Mouse (Mus musculus) neural tube, embryonic 10.5 days (tissue): ENCODE results near the gene Cdc37l1.

Source experiments
- DNase-seq: peaks from one replicate; pipeline ENCODE4 v3.0.0-alpha.2; 2017; ENCODE audit warnings: low spot score; ENCODE audit errors: extremely low spot score

Cdc37l1 gene

DNA sequence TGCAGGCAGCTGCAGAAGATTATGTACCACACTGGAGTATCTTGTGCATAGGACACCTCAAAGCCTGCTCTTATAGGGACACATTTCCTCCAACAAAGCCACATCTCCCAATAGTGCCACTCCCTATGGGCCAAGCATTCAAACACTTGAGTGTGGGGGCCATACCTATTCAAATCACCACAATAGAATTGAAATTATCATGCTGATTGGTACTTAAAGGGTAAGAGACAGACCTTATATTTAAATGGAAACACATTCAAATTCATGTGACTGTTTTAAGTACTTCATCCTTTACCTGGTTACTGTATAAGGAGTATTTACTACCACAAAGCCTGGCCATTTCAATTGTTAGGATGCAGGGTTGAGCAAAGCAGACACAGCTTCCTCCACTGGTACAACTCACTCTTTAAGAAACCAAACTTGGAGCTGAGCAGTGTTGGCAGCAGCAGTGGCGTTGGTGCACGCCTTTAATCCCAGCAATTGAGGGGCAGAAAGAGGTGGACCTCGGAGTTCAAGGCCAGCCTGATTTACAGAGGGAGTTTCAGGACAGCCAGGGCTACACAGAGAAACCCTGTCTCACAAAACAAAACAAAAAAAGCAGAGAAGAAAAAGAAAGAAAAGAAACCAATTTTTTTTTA lies 18.0 kb downstream of the Cdc37l1 start:
- no peak for DNase-seq

DNA sequence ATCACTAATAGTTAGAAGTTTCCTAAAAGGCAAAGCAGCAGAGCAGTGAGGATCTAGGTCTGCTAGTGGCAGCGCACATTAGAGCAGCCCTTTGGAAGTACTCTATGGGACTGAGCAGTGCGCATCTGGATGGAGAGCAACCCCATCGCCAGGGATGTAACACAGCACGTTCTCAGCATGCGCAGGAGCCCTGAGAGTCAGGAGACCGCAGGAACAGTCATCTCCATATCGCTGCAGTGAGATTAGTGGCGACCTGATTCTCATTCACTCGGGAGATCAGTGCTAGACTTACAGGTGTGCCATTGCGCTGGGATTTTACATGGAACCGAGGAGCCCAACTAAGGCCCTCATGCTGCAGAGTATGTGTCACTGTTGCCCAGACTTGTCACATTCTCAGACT lies 18.9 kb downstream of the Cdc37l1 start:
- no peak for DNase-seq

DNA sequence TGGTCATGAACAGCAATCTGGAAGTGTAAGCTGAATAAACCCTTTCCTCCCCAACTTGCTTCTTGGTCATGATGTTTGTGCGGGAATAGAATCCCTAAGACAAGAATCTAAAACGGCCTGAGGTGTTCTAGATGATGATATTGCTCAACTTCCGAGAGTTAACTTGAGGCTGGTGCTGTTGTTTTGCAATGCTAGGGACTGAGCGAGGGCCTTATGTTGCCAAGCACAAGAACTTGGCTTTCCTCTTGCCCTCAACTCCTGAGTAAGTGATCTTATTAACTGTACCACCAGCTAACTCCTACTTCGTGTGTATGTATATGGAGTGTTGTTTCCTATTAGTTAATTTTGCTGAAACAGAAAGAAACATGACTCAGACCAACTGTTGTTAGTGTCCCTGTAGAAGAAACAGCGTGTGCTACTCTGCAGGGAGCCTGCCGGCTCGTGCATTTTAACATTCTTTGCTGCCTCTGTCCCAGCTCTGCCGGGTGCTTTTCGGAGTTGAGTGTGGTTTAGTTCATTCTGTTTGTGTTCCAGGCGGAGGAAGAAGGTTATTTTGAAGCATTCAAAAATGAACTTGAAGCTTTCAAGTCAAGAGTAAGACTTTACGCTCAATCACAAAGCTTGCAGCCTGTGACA lies 21.3 kb downstream of the Cdc37l1 start:
- DNase-seq, result no peak

DNA sequence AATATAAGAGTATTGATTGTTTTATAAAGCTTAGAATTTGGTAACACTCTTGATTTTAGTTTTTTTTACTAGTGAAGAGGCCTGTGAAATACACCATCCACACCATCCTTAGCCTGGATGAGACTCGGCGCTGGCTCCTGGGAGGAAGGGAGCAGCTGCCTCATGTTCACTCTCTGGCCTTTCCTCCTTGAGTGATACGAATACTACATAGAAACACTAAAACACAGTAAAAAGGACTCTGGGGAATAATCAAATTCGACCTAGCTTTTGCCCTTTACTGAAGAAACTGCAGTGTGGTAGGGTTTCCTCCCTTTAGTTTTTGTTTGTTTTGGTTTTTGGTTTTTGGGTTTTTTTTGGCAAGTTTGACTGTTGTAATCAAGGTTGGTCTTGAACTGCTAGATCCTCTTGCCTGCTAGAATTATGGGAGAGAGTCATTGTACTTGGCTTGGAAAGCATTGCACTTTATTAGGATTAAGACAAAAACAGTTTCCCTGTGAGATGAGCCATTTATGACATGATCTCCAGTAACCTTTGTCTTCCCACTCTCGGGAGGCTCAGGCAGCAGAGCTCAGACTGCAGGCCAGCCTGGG lies 24.4 kb downstream of the Cdc37l1 start:
- no peak for DNase-seq

DNA sequence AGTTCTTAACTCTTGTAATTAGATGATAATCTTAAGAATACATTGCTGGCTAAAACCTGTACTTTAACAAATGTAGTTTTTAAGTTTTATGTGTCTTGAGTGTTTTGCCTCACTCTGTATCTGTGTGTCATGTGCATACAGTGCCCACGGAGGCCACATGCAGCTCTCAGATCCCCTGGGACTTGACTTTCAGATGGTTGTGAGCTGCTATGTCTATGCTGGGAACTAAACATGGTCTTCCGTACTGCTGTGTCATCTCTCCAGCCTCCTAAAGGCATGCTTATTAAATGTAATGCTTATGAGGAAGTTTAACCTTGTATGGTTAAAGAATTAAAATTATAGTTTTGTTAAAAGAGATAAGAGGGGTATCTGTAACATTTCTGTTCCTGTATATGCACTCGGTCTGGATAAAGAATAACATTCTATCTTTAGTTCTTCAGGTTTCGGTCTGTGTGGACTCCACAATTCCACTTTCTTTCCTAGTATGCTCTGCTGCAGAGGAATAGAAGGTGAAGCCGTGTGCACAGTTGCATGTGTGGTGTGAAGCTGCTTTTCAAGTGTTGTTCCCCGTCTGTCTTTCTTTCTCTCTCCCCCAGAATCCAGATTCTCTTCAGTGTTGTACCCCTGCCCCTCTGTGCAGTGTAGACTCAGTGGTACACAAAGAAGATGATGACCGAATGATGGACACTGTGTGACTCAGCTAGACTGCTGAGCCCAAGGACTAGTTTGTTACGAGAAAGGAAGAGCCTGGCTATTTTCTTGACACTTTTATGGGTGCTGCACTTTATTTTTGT lies 25.5 kb downstream of the Cdc37l1 start:
- no peak for DNase-seq

DNA sequence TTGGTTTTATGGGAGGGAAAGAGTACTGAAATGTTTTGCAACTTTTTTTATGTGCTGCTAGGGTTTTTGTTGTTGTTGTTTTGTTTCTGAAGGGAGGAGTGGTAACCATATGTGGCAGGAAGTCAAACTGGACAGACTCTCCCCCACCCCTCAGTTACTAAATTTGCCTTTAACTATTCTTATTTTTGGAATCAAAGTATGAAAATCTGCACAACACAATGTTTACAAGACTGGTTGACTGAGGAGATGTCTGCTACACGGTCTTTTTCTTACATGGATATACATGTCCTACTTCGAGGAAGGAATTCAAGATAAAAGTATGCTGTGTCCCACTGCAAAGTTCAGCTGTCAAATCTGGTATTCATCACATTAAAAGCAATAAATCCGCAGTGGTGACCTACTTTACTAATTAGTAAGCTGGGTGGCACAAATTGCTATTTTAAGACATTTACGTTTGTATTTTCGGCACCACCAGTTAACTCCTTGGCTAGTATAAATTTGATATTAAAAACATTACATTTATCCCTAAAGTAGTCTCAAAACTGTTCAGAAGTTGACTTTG lies 26.1 kb downstream of the Cdc37l1 start:
- DNase-seq, result no peak

DNA sequence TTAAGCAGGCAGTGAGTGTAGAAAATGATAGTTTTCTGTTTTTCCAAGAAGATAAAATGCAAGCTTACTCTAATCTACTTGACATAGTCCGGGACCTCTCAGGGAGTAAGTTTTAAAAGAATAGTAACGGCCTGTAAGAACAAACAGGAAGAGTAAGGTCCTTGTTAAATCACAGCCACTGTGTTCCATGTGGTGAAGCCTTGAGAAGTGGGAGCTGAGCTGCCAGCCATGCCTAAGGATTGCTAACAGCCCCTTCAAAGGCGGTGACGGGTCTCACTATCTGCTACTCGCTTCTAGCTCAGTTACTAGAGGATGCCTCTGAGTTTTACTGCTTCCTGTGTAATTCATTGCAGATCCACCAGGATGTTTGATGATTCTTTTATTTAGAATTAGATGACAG lies 26.6 kb downstream of the Cdc37l1 start:
- DNase-seq, result no peak

DNA sequence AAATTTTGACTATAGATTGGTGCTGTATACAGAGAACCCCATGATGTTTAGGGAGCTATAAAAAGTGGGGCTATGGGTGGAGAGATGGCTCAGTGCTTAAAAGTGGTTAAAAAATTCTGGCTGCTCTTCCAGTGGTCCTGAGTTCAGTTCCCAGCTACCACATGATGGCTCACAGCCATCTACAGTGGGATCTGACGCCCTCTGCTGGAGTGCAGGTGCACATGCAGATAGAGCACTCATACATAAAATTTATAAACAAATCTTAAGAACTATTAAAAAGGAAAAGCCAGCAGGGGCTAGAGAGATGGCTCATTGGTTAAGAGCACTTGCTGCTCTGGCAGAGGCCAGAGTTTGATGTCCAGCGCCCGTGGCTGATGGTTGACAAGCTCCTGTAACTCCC lies 29.5 kb downstream of the Cdc37l1 start:
- DNase-seq, result no peak

DNA sequence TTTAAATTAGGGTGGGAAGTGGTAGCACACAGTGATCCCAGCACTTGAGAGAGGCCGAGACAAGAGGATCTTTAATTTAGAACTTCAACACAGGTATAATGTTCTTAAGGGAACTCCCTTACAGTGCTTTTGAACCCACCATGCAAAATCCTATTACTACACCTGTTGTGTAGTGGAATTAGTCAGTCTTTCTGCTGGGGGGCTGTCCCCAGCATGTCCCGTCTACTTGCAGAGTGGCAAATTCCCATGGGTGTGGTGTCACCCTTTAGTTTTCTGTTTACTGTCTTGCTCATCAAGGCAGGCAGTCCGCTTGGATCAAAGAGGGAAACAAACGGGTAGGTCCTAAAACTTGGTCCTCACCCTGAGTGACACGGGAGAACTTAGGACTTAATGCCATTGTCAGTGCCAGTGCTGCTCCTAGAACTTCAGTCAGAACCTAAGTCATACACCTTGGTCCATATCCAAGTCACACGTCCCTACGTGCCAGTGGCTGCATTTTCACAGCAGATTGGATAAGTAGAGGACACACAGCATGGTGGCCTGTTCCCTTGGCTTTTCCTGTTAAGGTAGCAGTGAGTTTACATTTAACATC lies 31.7 kb downstream of the Cdc37l1 start:
- no peak for DNase-seq

DNA sequence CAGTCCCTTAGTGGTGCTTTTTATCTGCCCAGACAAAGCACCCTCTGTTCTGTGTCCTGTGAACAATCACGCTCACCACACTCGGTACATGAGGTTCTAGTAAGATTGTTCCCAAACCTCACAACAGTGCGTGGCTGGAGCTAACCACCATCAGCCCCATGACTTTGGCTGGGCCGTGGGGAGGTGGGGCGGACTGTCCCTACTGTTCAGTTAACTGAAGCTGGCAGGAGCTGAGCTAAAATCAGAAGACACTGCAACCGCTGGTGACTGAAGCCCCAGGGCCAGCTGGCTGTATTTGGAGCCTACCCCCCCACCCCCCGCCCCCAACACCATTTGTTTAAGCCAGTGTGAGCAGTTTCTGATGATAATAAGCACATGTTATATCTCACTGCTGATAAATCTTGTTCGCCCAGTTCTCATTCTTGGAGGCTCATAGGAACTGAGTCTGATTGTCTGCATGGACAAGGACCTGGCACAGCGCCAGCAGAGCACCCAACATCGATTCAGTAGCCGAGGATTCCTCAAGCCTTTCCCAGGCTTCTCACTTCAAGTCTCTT lies 34.3 kb downstream of the Cdc37l1 start:
- DNase-seq, result no peak

DNA sequence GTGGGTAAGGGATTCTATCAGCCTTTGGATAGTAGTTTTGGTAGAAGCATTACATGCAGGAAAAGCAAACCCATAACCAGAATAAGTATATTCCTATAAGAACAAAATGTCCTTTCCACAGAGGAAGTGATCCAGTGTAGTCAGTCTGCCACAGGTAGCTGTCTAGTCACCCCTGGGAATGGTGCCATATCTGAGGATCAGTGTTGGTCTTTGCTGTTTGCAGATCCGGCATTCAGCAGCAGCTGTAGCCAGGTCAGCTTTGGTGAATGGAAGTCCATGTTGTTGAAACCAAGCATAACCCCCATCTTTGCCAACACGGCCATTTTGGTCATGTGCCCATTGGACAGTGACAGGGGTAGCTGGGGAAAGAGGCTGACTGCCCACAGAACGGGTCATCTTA lies 41.6 kb downstream of the Cdc37l1 start:
- DNase-seq, result no peak

DNA sequence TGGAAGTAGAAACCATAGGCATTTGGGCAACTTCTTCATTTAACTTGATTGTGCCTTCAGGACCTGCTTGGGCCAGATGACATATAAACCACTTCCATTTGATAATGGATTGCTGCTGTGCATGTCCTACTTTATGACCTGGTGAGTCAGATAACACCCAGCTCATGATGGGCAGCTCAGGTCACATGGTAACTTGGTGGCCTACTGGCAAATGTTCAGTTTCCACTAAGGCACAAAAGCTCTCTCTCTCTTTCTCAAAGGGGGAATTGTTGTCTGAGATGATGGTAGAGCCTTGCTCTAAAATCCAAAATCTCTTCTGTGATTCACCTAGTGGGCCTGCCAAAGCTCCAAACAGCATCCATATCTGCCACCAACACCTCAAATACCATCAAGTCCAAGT lies 42.5 kb downstream of the Cdc37l1 start:
- no peak for DNase-seq

DNA sequence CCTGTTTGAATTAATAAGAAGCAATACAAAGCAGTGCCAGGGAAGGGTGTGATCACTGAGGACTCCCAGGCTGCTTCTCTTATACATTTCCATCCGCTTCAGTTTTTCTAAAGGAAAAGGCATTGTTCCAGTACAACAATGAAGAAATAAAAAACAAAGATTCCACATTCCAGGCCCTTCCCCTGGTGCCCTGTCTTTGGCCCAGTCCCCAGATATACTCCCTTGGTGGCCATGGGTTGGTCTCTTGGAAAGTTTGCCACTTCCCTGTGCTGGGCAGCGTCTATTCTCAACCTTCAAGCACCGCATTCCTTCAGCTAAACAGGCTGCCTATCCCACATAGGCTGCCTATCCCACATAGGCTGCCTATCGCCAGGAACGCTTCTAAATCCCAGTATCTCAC lies 46.9 kb downstream of the Cdc37l1 start:
- no peak for DNase-seq

DNA sequence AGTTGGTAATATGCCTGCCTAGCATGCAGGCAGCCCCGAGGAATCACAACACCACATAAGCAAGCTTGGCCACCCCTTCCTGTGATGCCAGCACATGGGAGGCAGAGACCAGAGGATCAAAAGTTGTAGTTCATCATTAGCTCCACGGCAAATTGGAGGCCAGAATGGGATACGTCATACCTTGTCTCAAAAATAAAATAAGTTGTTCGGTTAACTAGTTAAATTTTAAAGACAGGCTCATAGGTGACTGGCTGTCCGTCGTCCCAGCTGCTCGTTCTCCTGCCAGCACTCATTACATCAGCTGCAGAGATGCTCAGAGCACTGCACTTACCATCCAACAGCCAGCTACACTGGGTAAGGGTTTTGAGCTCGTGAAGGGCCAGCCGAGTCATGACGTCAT lies 47.4 kb downstream of the Cdc37l1 start:
- no peak for DNase-seq

DNA sequence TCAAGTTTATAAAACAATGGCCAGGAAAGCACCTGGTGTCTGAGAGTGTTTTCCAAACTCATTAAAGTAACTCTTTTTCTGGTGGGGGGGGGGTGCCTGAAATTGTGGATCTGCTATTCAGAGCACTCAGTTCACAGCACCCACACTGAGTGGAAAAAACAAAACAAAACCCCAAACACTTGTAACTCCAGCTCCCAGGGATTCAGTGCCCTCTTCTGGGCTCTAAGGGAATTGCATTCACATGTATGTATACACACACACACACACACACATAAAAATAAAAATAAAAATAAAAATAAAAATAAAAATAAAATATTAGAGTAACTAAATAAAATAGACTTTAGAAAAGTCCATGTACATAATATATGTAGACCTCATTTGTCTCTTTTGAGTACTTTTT lies 49.2 kb downstream of the Cdc37l1 start:
- no peak for DNase-seq

DNA sequence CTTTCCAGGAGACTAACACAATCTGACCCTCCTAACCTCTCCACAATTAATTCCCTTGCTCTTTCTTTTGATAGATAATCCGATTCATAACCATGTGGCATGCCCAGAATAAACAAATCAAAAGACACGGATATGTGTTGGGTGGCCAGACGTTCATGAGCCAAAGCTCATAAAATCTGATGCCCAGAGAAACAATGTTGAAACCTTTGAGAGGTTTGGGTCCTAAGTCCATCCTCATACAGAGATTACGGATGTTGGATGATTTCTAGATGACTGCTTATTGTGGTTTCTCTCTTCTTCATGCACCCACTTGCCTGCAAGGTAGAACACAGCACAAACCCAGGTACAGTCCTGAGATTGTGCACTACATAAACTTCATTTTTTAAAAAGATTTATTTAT lies 50.1 kb downstream of the Cdc37l1 start:
- DNase-seq, result no peak

DNA sequence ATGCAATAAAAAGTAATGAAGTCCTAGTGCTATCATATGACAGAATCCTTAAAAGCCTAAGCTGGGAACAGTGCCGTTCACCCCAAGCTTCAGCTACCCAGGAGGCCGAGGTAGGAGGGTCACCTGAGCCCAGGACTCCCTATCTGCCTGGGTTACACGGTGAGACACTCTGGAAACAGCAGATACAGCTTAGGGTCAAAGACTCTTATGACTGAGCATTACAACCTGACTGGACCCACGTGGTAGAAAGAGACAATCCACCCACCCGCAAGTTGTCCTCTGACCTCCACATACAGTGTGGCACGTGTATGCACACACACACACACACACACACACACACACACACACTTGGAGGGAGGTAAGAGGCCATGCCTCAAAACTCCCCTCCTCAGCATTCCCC lies 52.0 kb downstream of the Cdc37l1 start:
- DNase-seq, result no peak

DNA sequence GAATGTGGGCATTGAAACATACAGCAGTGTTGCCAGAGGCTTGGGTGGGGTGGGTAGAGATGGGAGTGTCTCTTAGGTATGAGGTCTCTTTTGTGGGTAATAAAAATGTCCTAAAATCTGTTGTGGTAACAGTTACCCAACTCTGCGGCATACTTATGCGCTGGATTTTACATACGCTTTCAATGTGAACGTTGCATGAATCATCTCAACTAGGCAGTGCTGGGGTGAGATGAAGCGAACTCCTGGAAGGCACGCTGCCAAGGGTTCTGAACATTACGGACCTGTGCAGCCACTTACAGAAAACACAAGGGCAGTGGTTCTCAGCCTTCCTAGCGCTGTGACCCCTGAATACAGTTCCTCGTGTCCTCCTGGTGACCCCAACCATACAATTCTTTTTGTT lies 52.5 kb downstream of the Cdc37l1 start:
- no peak for DNase-seq

DNA sequence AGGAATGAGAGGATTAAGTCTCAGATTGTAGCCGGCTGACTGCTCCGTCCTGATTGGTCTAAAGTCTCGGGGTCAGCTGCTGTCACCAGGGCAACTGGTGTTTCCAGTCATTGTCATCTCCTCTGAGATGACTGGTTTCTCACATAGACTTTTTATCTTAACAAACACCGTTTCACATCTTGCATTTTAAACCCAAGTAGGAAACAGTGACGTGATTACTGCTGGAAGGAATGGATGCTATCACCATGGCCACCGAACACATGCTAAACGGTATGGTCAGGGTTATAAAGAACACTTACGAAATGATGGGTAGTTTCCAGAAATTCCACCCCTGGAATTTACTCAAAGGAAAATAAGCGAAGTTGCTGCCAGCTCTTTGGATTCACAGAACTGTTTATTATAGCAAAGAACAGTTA lies 54.2 kb downstream of the Cdc37l1 start:
- DNase-seq, result no peak

DNA sequence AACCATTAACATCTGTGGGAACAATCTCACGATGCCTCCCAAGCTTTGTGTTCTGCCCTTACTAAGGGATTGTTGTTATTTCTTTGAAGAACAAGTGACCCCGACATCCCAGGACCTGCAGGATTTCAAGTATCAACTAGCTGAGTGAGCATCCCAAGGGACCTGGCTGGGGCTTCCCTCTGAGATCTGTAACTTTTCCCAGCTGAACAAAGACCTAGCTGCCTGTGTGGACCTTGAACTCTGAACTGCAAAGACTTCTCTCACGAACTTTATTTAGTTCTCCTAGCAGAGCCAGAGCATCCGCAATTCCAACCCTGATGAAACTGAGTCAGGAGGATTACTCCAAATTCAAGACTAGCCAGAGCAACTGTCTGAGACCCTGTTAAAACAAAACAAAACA lies 55.2 kb downstream of the Cdc37l1 start:
- no peak for DNase-seq

DNA sequence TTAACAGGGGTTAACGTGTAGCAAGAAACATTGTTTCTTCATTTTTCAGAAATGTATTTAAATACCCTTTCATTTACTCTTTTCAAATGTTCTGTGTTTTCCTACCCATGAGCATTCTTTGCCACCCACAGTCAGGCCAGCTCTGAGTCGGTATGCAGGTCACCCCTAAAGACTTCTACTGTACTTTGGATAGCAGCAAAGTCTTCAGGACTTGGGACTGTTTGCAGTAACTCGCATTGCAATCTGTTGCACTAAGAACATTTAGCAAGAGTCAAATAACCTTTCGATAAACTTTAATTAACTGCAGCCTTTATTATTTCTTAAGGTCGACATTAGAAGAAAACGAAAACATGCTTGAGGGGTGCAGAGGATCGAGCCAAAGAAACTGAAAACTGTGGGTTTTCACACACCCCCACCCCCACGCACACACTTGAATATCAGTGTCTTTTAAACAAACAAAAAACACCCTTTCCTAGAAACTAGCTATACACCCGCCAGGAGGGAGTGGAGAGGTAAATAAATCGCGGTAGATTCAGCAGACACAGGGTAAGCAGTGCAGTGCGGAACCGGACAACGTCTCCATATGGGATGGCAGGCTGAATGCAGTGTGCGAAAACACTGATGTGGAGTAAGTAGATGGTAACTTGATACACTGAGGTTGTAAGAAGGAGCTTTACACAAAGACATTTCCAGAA lies 56.0 kb downstream of the Cdc37l1 start:
- peak; percentile 31 for DNase-seq
